Mouse (Mus musculus) liver, adult 2 months (tissue): ENCODE data around the gene Cda. TPM values are rescaled to one million over a fixed set of nuclear protein-coding genes. Genes with fewer than 3 reads are reported as not detected.

ENCODE experiments used
- DNase-seq: peaks from one replicate; pipeline ENCODE4 v3.0.0-alpha.2; 2011; ENCODE audit warnings: low read depth, low spot score; ENCODE audit errors: extremely low read depth
- H3K27ac ChIP-seq: fragments of 200-500 bp; replicated peaks from 2 replicates; pipeline ENCODE4 v1.5.1; 2012; ENCODE audit warnings: low read depth, mild to moderate bottlenecking, control low read depth, inconsistent platforms, low read length; ENCODE audit not compliant: insufficient read depth
- H3K27me3 ChIP-seq: fragments of 200-500 bp; 2 replicates; pipeline ENCODE4 v1.6.1; 2012; ENCODE audit warnings: mild to moderate bottlenecking, moderate library complexity, low read length, inconsistent platforms; ENCODE audit not compliant: control insufficient read depth, insufficient read depth
- H3K36me3 ChIP-seq: fragments of 200-500 bp; 2 replicates; pipeline ENCODE4 v1.6.1; 2012; ENCODE audit warnings: low read length, inconsistent platforms; ENCODE audit not compliant: control insufficient read depth, insufficient read depth
- H3K4me1 ChIP-seq: fragments of 200-500 bp; 2 replicates; pipeline ENCODE4 v1.6.1; 2011; ENCODE audit warnings: low read length; ENCODE audit not compliant: control insufficient read depth, insufficient read depth
- H3K4me3 ChIP-seq: fragments of 200-500 bp; 2 replicates; pipeline ENCODE4 v1.5.1; 2011; ENCODE audit warnings: low read depth, mild to moderate bottlenecking, control low read depth, low read length, moderate library complexity; ENCODE audit not compliant: insufficient read depth
- H3K79me2 ChIP-seq: fragments of 200-500 bp; 2 replicates; pipeline ENCODE4 v1.6.1; 2012; ENCODE audit warnings: inconsistent platforms, mild to moderate bottlenecking, low read length, moderate library complexity; ENCODE audit not compliant: control insufficient read depth, insufficient read depth
- H3K9ac ChIP-seq: fragments of 200-500 bp; 2 replicates; pipeline ENCODE4 v1.6.1; 2012; ENCODE audit warnings: low read depth, mild to moderate bottlenecking, control low read depth, inconsistent platforms, low read length
- CTCF ChIP-seq: fragments of 200-500 bp; IDR thresholded peaks from 2 replicates; pipeline ENCODE4 v1.5.1; 2011; ENCODE audit warnings: low read depth, low read length, control low read depth
- POLR2A ChIP-seq: fragments of 200-500 bp; IDR thresholded peaks from 2 replicates; pipeline ENCODE4 v1.6.1; 2011; ENCODE audit warnings: low read length, control low read depth; ENCODE audit not compliant: insufficient read depth; ENCODE audit errors: extremely low read depth
- WGBS: fragments of 180-500 bp; shearing (Covaris S2); methylation state at CpG from one replicate; pipeline ENCODE4 v1.1.7; 2018; 5-methylcytosine and 5-hydroxymethylcytosine counted together
- polyA plus RNA-seq: library from polyadenylated mRNA; depleted of rRNA; stranded (reverse); fragments of >200 nt; gene quantifications from 2 replicates; pipeline ENCODE4 v1.2.3, GENCODE M21; 2012; rRNA removed
- total RNA-seq: library from RNA; depleted of rRNA; stranded (reverse); fragments of >200 nt; gene quantifications from 2 replicates; pipeline ENCODE4 v1.2.3, GENCODE M21; 2014; rRNA removed

Gene Cda
- 4.5 and 4.8 TPM in 2 replicates for total RNA-seq
- 33.1 and 34.1 TPM in 2 replicates for polyA plus RNA-seq

GRCm38 (mm10) chr4:138367641-138368497 lies at the start of gene Cda:
Gene Cda, minus strand, starts transcription at chr4:138367992.
- H3K4me3 ChIP-seq = peak within 1 kb of the TSS; percentile 85
- H3K9ac ChIP-seq = peak within 1 kb of the TSS; percentile 88
- TF ChIP-seq POLR2A = peak; percentile 50; the same call in 1 of the 2 replicates
- TF ChIP-seq CTCF = no peak
- peaks cover 22% of the 10 kb centered on the region for H3K4me1 ChIP-seq
- H3K79me2 ChIP-seq = peaks cover 20% of the 10 kb centered on the region; the same call in 1 of the 2 replicates
- no peaks in the 10 kb centered on the region for H3K36me3 ChIP-seq
- no peaks in the 10 kb centered on the region for H3K27me3 ChIP-seq
- H3K27ac ChIP-seq = peak within 1 kb of the TSS; percentile 91
- WGBS = under 1% methylated on average over 34 of the region's 34 CpGs
- DNase-seq = peak; percentile 83

DNA sequence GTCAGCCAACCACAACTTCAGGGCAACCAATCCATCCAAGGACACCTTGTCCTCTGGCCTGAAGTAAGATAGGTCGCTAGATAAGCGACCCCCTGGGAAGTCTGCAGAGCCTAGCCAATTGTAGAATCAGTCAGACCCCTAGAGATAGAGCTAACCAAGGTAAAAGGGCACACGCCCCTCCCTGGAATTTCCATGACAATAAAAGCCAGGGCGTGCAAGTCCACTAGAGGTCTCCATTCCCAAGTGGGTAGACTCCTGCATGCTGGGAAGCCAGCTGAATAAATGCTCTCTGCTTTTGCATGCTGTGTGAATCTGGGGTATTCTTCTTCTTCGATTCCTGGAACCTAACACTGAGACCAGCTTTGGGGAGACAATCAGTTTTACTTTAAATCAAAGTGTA lies 48.6 kb upstream of the Cda start:
- TF ChIP-seq POLR2A = no peak
- no peak for TF ChIP-seq CTCF
- Histone ChIP-seq H3K36me3 (no peaks in the 10 kb centered on the region), H3K27me3 (no peaks in the 10 kb centered on the region), H3K9ac (no peak overlapping the region), H3K4me1 (no peaks in the 10 kb centered on the region), H3K27ac (no peak overlapping the region), H3K4me3 (no peak overlapping the region), H3K79me2 (no peaks in the 10 kb centered on the region)
- DNase-seq = no peak
- 81% methylated on average over 5 of the region's 5 CpGs for WGBS

GRCm38 (mm10) chr4:138415991-138416390 lies 48.2 kb upstream of the Cda start:
- no peak overlapping the region for H3K9ac ChIP-seq
- no peak overlapping the region for H3K27ac ChIP-seq
- H3K36me3 ChIP-seq = no peaks in the 10 kb centered on the region
- H3K4me1 ChIP-seq = no peaks in the 10 kb centered on the region
- H3K79me2 ChIP-seq = no peaks in the 10 kb centered on the region
- no peaks in the 10 kb centered on the region for H3K27me3 ChIP-seq
- TF ChIP-seq POLR2A (no peak), CTCF (no peak)
- WGBS = 71% methylated on average over 3 of the region's 3 CpGs
- no peak overlapping the region for H3K4me3 ChIP-seq
- DNase-seq = no peak

DNA sequence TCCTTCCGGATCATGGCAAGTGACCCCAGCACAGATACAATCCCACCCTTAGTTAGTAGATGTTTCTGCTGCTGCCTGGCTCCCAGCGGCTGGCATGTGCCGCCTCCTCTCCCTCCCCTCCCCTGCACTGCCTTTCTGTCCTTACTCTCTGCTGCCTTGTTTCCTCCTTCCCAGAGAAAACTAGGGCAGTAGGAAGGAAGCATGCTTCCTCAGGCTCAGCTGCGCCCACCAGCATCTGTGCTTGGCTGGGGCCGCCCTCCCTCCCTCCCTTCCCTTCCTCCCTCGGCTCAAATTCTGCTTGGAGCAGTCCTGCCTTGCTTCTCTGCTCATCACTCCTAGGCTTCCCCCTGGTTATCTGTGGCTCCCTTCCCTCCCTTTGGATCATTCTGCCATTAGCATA lies 46.9 kb upstream of the Cda start:
- no peaks in the 10 kb centered on the region for H3K27me3 ChIP-seq
- no peaks in the 10 kb centered on the region for H3K4me1 ChIP-seq
- WGBS = 44% methylated on average over 6 of the region's 6 CpGs
- no peaks in the 10 kb centered on the region for H3K79me2 ChIP-seq
- TF ChIP-seq CTCF = no peak
- TF ChIP-seq POLR2A = no peak
- H3K4me3 ChIP-seq = no peak overlapping the region
- no peak for DNase-seq
- H3K27ac ChIP-seq = no peak overlapping the region
- H3K36me3 ChIP-seq = no peaks in the 10 kb centered on the region
- no peak overlapping the region for H3K9ac ChIP-seq

DNA sequence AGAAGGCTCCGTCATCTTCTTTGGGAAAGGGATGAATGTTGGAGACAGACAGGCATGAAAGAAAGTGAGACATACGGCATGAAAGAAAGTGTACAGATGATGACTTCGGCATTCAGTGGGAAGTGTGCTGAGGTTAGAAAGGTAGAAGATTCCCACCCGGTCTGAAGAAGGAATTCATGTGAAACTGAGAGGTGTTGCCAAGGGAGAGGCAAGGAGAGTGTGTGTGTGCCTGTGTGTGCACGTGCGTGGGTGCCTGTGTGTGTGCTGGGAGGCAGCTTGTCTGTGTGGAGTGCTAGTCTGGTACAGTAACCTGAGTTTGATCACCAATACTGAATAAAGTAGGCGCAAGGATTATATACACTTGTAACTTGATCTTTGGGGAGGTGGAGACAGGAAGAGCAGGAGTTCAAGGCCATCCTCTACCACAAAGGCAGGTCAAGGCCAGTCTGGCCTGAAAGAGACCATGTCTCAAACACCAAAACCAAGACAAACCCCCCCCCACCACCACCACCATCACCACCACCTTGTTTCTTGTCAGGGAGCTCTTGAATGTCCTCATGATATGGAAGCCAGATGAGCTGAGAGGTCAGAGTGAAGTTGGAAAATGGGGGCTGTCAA lies 43.8 kb upstream of the Cda start:
- H3K36me3 ChIP-seq = no peaks in the 10 kb centered on the region
- no peaks in the 10 kb centered on the region for H3K27me3 ChIP-seq
- TF ChIP-seq CTCF = no peak
- no peak for TF ChIP-seq POLR2A
- 45% methylated on average over 7 of the region's 7 CpGs for WGBS
- H3K79me2 ChIP-seq = no peaks in the 10 kb centered on the region
- no peak overlapping the region for H3K4me3 ChIP-seq
- H3K4me1 ChIP-seq = no peaks in the 10 kb centered on the region
- no peak overlapping the region for H3K9ac ChIP-seq
- DNase-seq = no peak
- H3K27ac ChIP-seq = no peak overlapping the region
